Mouse (Mus musculus) cortical plate, adult 2 months (tissue): ENCODE data around the gene Zfp1.

ENCODE experiments used
- CTCF ChIP-seq: fragments of 200-500 bp; IDR thresholded peaks from 2 replicates; pipeline ENCODE4 v1.5.1; 2011; ENCODE audit warnings: mild to moderate bottlenecking, control low read depth, low read length; ENCODE audit not compliant: insufficient read depth; ENCODE audit errors: extremely low read depth
- POLR2A ChIP-seq: fragments of 200-500 bp; IDR thresholded peaks from 2 replicates; pipeline ENCODE4 v1.6.1; 2011; ENCODE audit warnings: mild to moderate bottlenecking, low read length, control low read depth; ENCODE audit not compliant: insufficient read depth; ENCODE audit errors: extremely low read depth

DNA sequence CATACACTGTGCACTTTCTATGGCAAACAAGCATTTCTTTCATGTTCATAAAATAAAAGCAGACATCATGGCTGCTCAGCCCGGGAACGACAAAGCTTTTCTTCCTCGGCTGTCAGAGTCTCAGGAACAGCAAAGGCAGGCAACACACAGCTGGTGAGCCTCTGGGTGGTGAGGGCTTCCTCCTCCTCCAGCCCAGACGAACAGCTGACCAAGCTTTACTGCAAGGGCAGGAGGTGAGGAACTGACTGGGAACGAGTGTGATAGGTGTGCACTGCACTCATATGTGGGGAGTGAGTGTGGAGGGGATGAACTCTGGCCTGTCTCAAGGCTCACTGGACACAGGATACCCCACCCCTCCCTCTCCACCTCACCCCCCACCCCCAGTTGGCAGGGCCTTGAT is 75.7 kb downstream of the Zfp1 start:
- TF ChIP-seq CTCF (no peak), POLR2A (no peak)
